Mouse (Mus musculus) CD4-positive, CD25-positive, alpha-beta regulatory T cell, adult 2 months (primary cell): ENCODE data around the gene Slx4.
A peak's percentile ranks its signal among the peaks of the same experiment; 100 is the strongest.
"Not testable (repeated sequence)": the region's sequence is repeated elsewhere in the genome, so short reads cannot be mapped to it uniquely, and the experiment has no call there.

Experiments used
- DNase-seq: peaks from one replicate; pipeline ENCODE4 v3.0.0-alpha.2; 2012; ENCODE audit warnings: low read depth, low spot score

Gene Slx4

GRCm38 (mm10) chr16:4012882-4013570 is 9.5 kb upstream of the Slx4 start:
- DNase-seq: no peak

- DNase-seq: peak; percentile 13
These were observed 15.2 kb downstream of the Slx4 start for GRCm38 (mm10) chr16:3988410-3988809.

GRCm38 (mm10) chr16:3983146-3983700 is 20.3 kb downstream of the Slx4 start:
- DNase-seq: no peak

GRCm38 (mm10) chr16:3982173-3982572 is 21.4 kb downstream of the Slx4 start:
- DNase-seq: peak; percentile 41

- DNase-seq: no peak
These were observed 26.9 kb downstream of the Slx4 start for GRCm38 (mm10) chr16:3976712-3977111.

- peak; percentile 71 for DNase-seq
These were observed 27.3 kb downstream of the Slx4 start, which contains the start of gene Nlrc3 for GRCm38 (mm10) chr16:3976251-3976671. Nlrc3 (minus strand) TSS chr16:3976632.

- no peak for DNase-seq
These were observed 27.9 kb downstream of the Slx4 start for GRCm38 (mm10) chr16:3975658-3976057.

GRCm38 (mm10) chr16:3974456-3974855 is 29.1 kb downstream of the Slx4 start:
- DNase-seq: not testable (repeated sequence)

- DNase-seq: no peak
These were observed 38.0 kb downstream of the Slx4 start for GRCm38 (mm10) chr16:3965534-3965933.

GRCm38 (mm10) chr16:3964990-3965389 is 38.6 kb downstream of the Slx4 start:
- DNase-seq: no peak

GRCm38 (mm10) chr16:3959261-3959660 is 44.3 kb downstream of the Slx4 start:
- no peak for DNase-seq

GRCm38 (mm10) chr16:3956369-3956768 is 47.2 kb downstream of the Slx4 start:
- no peak for DNase-seq

GRCm38 (mm10) chr16:3951141-3951540 is 52.4 kb downstream of the Slx4 start:
- no peak for DNase-seq

GRCm38 (mm10) chr16:3934701-3935100 is 68.9 kb downstream of the Slx4 start:
- DNase-seq: no peak

- DNase-seq: no peak
These were observed 69.5 kb downstream of the Slx4 start for GRCm38 (mm10) chr16:3934091-3934490.

GRCm38 (mm10) chr16:3933536-3933935 is 70.0 kb downstream of the Slx4 start:
- DNase-seq: no peak

GRCm38 (mm10) chr16:3929151-3929550 is 74.4 kb downstream of the Slx4 start:
- DNase-seq: no peak
